Mouse (Mus musculus) lung, adult 2 months (tissue): ENCODE measurements at regions not wholly inside any gene's neighbourhood (a gene's known extent, or its start where the extent isn't known, plus 50 kb on each side); places are given as distances from the start of the nearest gene placed in this dataset.

Experiments
- CTCF ChIP-seq: fragments of 200-500 bp; IDR thresholded peaks from 2 replicates; pipeline ENCODE4 v1.5.1; 2011; ENCODE audit warnings: mild to moderate bottlenecking, low read length, control low read depth; ENCODE audit not compliant: insufficient read depth
- POLR2A ChIP-seq: fragments of 200-500 bp; IDR thresholded peaks from 2 replicates; pipeline ENCODE4 v1.6.1; 2011; ENCODE audit warnings: low read depth, mild to moderate bottlenecking, control low read depth, low read length, borderline replicate concordance; ENCODE audit errors: extremely low read depth

GRCm38 (mm10) chr8:127719881-127720280, 638.5 kb upstream of the Nrp1 start:
- TF ChIP-seq CTCF (no peak), POLR2A (no peak)
